Mouse (Mus musculus): ENCODE data around the gene Gm7544.
"Not testable (repeated sequence)": the region's sequence is repeated elsewhere in the genome, so short reads cannot be mapped to it uniquely, and the experiment has no call there.

Gm7544 gene

GRCm38 (mm10) chr1:82913434-82913833 is 42.4 kb downstream of the Gm7544 start:
- DNase-seq = not testable (repeated sequence)

DNA sequence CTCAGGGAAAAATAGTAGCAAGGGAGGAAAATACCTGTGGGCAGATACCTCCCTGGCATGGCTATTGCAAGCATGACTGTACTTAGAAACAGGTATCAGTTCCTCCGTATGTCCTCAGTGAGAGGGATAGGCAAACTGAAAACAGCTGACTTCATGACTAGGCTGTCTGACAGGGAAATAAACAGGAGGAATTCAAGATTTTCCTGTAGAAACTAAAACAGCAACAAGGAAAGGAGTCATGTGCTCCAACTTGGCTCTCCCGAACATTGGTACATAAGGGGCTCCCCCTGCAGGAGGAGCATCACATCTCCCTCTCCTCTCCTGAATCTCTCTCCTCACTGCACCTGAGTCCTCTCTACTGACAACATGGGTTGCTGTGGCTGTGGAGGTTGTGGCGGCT is 42.8 kb downstream of the Gm7544 start, which contains the start of gene A030005L19Rik:
TSS of gene A030005L19Rik (plus strand) at position 301 of the 400 bp plus-strand sequence.
- DNase-seq = no peak

- DNase-seq = no peak
Measured at GRCm38 (mm10) chr1:82905886-82906285, 49.9 kb downstream of the Gm7544 start.

Measured in cerebellum, adult 9-10 months (tissue).